Mouse (Mus musculus) embryonic facial prominence, embryonic 14.5 days (tissue): ENCODE measurements around the gene Cdk9. TPM values are rescaled to one million over a fixed set of nuclear protein-coding genes. Genes with fewer than 3 reads are reported as not detected.

Experiments used
- ATAC-seq: fragments of 200-750 bp; cut with Nextera tagmentation; 2 replicates; pipeline ENCODE4 v1.8.0; 2017; ENCODE audit warnings: low read depth, moderate number of reproducible peaks, moderate TSS enrichment
- DNase-seq: peaks from one replicate; pipeline ENCODE4 v3.0.0-alpha.2; 2015; ENCODE audit warnings: low spot score
- H3K27ac ChIP-seq: fragments of 300-500 bp; sonication (generic); replicated peaks from 2 replicates; pipeline ENCODE4 v1.5.1; 2014; ENCODE audit warnings: low read depth, mild to moderate bottlenecking, low read length, moderate library complexity
- H3K27me3 ChIP-seq: fragments of 300-500 bp; sonication (generic); replicated peaks from 2 replicates; pipeline ENCODE4 v1.6.1; 2014; ENCODE audit warnings: low read length; ENCODE audit not compliant: control insufficient read depth, insufficient read depth
- H3K36me3 ChIP-seq: fragments of 300-500 bp; sonication (generic); 2 replicates; pipeline ENCODE4 v1.6.1; 2014; ENCODE audit warnings: low read length, mixed read lengths; ENCODE audit not compliant: control insufficient read depth, insufficient read depth
- H3K4me1 ChIP-seq: fragments of 300-500 bp; sonication (generic); 2 replicates; pipeline ENCODE4 v1.6.1; 2014; ENCODE audit warnings: antibody characterized with exemption, low read length; ENCODE audit not compliant: control insufficient read depth, insufficient read depth
- H3K4me2 ChIP-seq: fragments of 300-500 bp; sonication (generic); 2 replicates; pipeline ENCODE4 v1.6.1; 2014; ENCODE audit warnings: low read depth, mild to moderate bottlenecking, low read length, moderate library complexity, mixed read lengths
- H3K4me3 ChIP-seq: fragments of 300-500 bp; sonication (generic); 2 replicates; pipeline ENCODE4 v1.5.1; 2014; ENCODE audit warnings: low read depth, mild to moderate bottlenecking, low read length
- H3K9ac ChIP-seq: fragments of 300-500 bp; sonication (generic); 2 replicates; pipeline ENCODE4 v1.6.1; 2014; ENCODE audit warnings: low read depth, mild to moderate bottlenecking, low read length, moderate library complexity, mixed read lengths
- H3K9me3 ChIP-seq: fragments of 300-500 bp; sonication (generic); 2 replicates; pipeline ENCODE4 v1.6.1; 2016; ENCODE audit warnings: low read length; ENCODE audit not compliant: control insufficient read depth
- WGBS: fragments of 180-500 bp; shearing (Covaris S2); extraction: QIAGEN DNeasy Blood & Tissue Kit; methylation state at CpG from one replicate; pipeline ENCODE4 v1.1.7; 2014; 5-methylcytosine and 5-hydroxymethylcytosine counted together
- polyA plus RNA-seq: library from polyadenylated mRNA; unstranded; fragments of >200 nt; fragmentation: Nextera tagmentation; extraction: Ambion mirVana; gene quantifications from 2 replicates; pipeline ENCODE4 v1.2.1, GENCODE M21; 2014

The Cdk9 gene
- polyA plus RNA-seq, 1 experiment from 2014 or later = 67.4 TPM

DNA sequence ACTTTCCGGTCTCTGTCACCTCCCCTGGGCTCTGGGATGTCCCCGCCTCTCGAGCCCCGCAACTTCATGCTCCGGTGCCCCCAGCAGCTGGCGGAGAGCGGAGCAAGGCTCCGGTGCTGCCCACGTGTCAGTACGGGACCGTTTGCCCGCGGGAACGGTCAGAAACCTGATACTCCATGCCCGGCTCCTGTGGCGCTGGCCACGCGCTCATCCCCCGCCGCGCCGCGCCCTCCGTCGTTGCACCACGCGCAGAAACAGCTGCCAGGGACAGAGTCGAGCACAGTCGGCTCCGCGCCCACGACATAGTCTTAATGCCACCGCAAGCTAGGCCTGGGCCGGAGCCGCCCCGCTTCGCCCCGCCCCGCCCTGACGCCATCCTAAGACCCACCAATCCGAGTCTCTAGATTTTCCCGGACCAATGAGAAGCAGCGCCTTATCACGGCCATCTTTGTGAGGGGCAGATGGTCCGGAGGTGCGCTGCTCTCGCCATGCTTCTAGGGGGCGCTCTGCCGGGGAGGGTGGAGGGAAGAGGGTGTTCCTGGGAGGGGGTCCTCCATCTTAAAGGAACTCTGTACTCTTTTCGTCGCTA is 19.0 kb downstream of the Cdk9 start:
- peak overlapping the region; percentile 69 for H3K4me3 ChIP-seq
- H3K4me1 ChIP-seq = peaks cover 5% of the 10 kb centered on the region; the same call in 1 of the 2 replicates
- peak overlapping the region; percentile 63 for H3K4me2 ChIP-seq
- 0 out of 2 replicates have a peak, but pooled peaks cover 4% of the 10 kb centered on the region for H3K36me3 ChIP-seq
- under 1% methylated on average over 37 of the region's 51 CpGs for WGBS
- H3K27ac ChIP-seq = peak overlapping the region; percentile 79
- peak overlapping the region; percentile 80 for H3K9ac ChIP-seq
- H3K27me3 ChIP-seq = no peaks in the 10 kb centered on the region
- no peaks in the 10 kb centered on the region for H3K9me3 ChIP-seq
- ATAC-seq (peak; percentile 98), DNase-seq (peak; percentile 99)

DNA sequence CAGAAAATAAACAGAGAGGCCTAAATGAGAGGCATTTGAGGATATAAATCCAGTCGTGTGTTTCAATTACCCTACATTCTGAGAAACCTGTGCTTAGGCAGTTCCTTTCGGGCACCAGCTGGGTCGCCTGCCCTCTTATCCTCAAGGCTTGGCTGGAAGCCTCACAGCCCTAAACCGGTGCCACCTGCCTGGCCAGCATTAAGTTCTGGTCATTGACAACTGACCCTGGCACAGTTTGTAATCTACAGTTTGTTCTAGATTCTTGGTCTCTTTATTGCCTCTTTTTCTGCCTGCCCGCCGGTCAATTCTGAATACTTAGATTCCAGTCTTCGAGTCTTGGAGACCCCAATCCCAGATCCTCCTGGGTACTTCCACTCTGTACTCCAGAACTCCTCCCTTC is 19.6 kb downstream of the Cdk9 start:
- H3K4me1 ChIP-seq = peaks cover 5% of the 10 kb centered on the region; the same call in 1 of the 2 replicates
- H3K27ac ChIP-seq = peak overlapping the region; percentile 79; the same call in 1 of the 2 replicates
- no peak for DNase-seq
- H3K9me3 ChIP-seq = no peaks in the 10 kb centered on the region
- peak overlapping the region; percentile 69 for H3K4me3 ChIP-seq
- 13% methylated on average over 7 of the region's 7 CpGs for WGBS
- H3K36me3 ChIP-seq = 0 out of 2 replicates have a peak, but pooled peaks cover 4% of the 10 kb centered on the region
- peak overlapping the region; percentile 63 for H3K4me2 ChIP-seq
- no peaks in the 10 kb centered on the region for H3K27me3 ChIP-seq
- ATAC-seq = no peak
- peak overlapping the region; percentile 80 for H3K9ac ChIP-seq

DNA sequence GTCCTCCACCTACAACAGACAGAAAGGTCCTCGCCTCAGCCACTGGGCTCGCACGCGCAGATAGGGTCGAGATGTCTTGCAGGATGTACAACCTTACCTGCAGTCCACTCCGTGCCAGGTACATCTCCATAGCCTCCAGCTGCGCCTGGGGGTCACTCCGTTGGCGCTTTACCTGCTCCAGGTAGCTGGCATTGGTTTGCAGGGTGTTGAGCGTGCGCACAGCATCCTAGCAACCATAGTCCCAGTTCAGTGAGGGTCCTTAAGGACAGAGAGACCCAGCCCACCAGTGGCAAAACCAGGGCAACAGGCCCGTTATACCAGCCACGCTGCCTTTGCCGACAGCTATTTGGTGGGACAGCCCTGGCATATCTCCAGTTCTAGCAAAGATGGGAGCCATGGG is 20.4 kb downstream of the Cdk9 start:
- peaks cover 12% of the 10 kb centered on the region; the same call in 1 of the 2 replicates for H3K36me3 ChIP-seq
- no peak for DNase-seq
- 0 out of 2 replicates have a peak overlapping the region, but pooled peaks have one; percentile 80 for H3K9ac ChIP-seq
- WGBS = 89% methylated on average over 14 of the region's 14 CpGs
- no peak overlapping the region for H3K4me3 ChIP-seq
- H3K27me3 ChIP-seq = no peaks in the 10 kb centered on the region
- H3K9me3 ChIP-seq = no peaks in the 10 kb centered on the region
- H3K4me1 ChIP-seq = peaks cover 5% of the 10 kb centered on the region; the same call in 1 of the 2 replicates
- H3K27ac ChIP-seq = no peak overlapping the region
- peak overlapping the region; percentile 63 for H3K4me2 ChIP-seq
- ATAC-seq = no peak

DNA sequence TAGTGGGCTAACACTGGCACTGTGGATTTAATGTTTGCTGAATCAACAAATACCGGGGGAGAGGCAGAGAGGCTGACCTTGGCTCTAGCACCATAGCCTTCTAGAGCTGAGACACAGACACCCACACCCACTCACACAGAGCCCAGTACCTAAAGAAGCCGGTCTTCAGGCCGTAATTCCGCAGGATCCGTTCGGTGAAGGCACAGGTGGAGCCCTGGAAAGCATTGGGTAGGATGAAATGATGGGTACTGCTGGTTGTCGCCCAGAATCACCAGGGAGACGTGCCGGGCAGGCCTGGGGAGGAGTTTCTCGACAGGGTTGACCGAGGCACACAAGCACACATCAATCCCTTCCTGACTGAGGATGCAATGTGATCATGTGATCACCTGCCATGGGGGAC is 21.8 kb downstream of the Cdk9 start:
- Histone ChIP-seq H3K27ac (no peak overlapping the region; the same call in 1 of the 2 replicates), H3K9me3 (no peaks in the 10 kb centered on the region), H3K4me1 (peaks cover 5% of the 10 kb centered on the region; the same call in 1 of the 2 replicates), H3K4me2 (no peak overlapping the region), H3K4me3 (no peak overlapping the region), H3K9ac (peak overlapping the region; percentile 45; the same call in 1 of the 2 replicates), H3K36me3 (peaks cover 27% of the 10 kb centered on the region; the same call in 1 of the 2 replicates), H3K27me3 (no peaks in the 10 kb centered on the region)
- no peak for ATAC-seq
- no peak for DNase-seq
- WGBS = 84% methylated on average over 11 of the region's 11 CpGs

DNA sequence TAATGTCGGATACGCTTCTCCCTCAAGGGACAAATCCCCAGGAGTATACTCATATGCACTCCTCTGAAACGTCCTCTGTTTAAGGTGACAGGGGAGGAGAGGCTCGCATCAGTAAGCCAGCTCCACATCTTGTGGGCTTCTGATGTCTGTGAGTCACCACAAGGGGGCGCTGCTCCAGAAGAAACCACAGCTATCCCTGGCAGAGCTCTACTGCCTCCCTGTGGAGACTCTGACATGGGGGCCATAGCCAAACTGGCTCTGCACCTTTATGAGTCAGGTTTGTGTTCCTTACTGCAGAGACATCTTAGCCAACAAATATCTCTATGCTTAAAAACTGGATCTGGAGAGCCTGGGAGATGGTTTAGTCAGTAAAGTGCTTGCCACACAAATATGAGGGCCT is 23.5 kb downstream of the Cdk9 start:
- 27% methylated on average over 5 of the region's 5 CpGs for WGBS
- Histone ChIP-seq H3K4me3 (no peak overlapping the region), H3K4me2 (no peak overlapping the region), H3K27me3 (no peaks in the 10 kb centered on the region), H3K4me1 (peaks cover 5% of the 10 kb centered on the region; the same call in 1 of the 2 replicates), H3K9me3 (no peaks in the 10 kb centered on the region), H3K36me3 (peaks cover 43% of the 10 kb centered on the region; the same call in 1 of the 2 replicates), H3K9ac (no peak overlapping the region), H3K27ac (no peak overlapping the region)
- ATAC-seq (0 out of 2 replicates have a peak, but pooled peaks have one; percentile 13), DNase-seq (peak; percentile 90)

DNA sequence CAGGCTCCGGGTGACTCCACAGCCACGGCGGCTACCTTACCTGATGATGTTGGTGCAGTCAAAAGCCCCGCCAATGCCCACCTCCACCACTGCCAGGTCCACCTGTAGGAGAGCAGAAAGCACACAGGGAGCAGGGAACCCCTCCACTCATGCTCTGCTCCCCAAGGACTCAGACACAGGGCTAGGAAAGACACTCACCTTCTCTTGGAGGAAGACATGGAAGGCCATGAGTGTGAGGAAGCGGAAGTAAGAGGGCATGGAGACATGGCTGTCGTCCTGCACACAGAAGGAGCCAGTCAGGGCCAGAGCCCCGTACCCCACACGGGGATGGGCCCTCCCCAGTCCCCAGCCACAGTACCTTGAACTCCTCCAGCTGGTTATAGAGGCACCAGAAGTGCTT is 25.3 kb downstream of the Cdk9 start:
- DNase-seq (no peak), ATAC-seq (no peak)
- Histone ChIP-seq H3K27me3 (no peaks in the 10 kb centered on the region), H3K4me1 (no peaks in the 10 kb centered on the region), H3K27ac (no peak overlapping the region), H3K36me3 (peaks cover 61% of the 10 kb centered on the region), H3K4me2 (no peak overlapping the region), H3K9ac (no peak overlapping the region), H3K4me3 (no peak overlapping the region), H3K9me3 (no peaks in the 10 kb centered on the region)
- 94% methylated on average over 7 of the region's 8 CpGs for WGBS

DNA sequence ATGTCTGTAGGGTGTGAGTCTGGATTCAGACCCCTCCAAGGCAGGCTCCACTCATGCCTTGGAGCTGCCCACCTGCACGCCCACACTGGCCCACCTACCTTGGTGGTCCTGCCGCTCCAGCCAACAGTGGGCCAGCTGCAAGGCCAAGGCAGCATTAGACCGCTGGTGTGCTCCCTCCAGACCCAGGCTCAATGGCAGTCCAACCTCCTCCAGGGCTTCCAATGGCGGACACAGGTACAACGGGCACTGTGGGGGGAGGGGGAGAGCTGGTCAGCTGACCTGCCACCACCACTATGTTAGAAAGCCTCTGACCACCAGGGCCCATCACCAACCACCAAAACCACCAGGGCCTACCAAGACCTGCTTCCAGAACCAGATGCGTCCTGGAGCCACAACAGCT is 26.2 kb downstream of the Cdk9 start:
- no peak overlapping the region for H3K4me2 ChIP-seq
- WGBS = 94% methylated on average over 6 of the region's 6 CpGs

DNA sequence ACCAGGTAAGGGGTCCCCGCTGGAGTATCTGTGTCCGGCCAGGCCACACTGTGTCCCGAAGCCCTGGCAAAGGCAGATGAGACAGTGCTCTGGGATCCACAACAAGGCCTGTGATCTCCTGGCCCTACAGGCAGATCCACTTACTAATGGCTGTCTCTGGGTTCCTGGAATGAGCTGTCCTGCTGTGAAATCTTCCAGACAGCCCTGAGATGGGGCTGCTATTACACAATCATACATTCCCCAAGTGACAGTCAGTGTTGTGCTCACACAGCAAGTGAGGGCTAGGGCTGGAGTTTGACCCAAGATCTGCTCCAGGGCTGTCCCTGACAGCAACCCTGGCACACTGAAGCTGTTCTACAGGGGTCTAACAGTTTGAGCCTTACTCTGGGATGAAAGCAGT is 27.1 kb downstream of the Cdk9 start:
- Histone ChIP-seq H3K4me1 (no peaks in the 10 kb centered on the region), H3K27ac (no peak overlapping the region), H3K27me3 (no peaks in the 10 kb centered on the region), H3K9me3 (no peaks in the 10 kb centered on the region), H3K36me3 (peaks cover 62% of the 10 kb centered on the region), H3K4me3 (no peak overlapping the region), H3K9ac (no peak overlapping the region), H3K4me2 (no peak overlapping the region)
- DNase-seq = no peak
- WGBS = 76% methylated on average over 3 of the region's 3 CpGs
- ATAC-seq = no peak

More for the DNA sequence above, 26.2 kb downstream of the Cdk9 start:
- H3K27ac ChIP-seq = no peak overlapping the region
- DNase-seq (no peak), ATAC-seq (no peak)
- peaks cover 62% of the 10 kb centered on the region for H3K36me3 ChIP-seq
- H3K9ac ChIP-seq = no peak overlapping the region
- H3K4me1 ChIP-seq = no peaks in the 10 kb centered on the region
- H3K4me3 ChIP-seq = no peak overlapping the region
- no peaks in the 10 kb centered on the region for H3K9me3 ChIP-seq
- H3K27me3 ChIP-seq = no peaks in the 10 kb centered on the region
